Mouse (Mus musculus): ENCODE results near the gene B230104I21Rik. TPM values are rescaled to one million over a fixed set of nuclear protein-coding genes. Genes with fewer than 3 reads are reported as not detected.

Gene B230104I21Rik
- polyA plus RNA-seq, 1 experiment from 2014 or later: not detected

DNA sequence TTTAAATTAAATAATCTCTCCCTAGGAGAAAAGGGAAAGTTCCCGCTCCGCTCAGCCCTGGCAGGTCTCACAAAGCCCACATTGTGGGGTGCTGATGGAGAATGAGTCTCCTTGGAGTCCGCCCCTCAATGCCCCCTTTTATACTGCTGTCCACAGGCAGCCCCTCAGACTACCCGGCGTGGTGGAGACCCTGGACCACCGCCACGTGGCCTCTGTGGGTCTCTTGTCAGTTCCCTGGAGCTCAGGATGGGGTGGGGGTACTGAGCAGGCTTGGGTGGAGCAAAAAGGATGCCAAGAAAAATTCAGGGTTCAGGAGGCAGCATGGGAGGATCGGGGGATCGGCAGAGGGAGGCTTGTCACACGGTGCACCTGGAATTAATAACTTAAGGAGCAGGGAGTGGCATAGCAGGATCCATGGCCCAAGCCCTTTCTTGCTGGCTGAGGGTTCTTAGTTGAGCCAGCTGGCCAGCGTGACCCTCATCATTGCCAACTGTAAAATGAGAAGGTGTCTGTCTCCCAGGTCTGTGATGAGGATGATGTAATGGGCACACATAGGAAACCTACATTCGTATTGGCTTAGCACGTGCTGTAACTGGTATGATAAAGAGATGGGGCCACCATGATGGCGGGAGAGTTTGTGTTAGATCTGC, 60.9 kb downstream of the B230104I21Rik start:
- peaks cover 12% of the 10 kb centered on the region for H3K4me1 ChIP-seq (ENCODE audit: insufficient read depth)
- no peaks in the 10 kb centered on the region for H3K27me3 ChIP-seq (ENCODE audit: insufficient read depth, low read length)
- WGBS (ENCODE audit: insufficient replicate concordance): 83% methylated on average over 14 of the region's 14 CpGs
- DNase-seq (no peak), ATAC-seq (no peak)
- H3K9me3 ChIP-seq (ENCODE audit: low read length): no peaks in the 10 kb centered on the region
- H3K9ac ChIP-seq (replicated peaks): no peak overlapping the region
- no peak for TF ChIP-seq EP300 (IDR thresholded peaks at IDR 0.05; ENCODE audit: low read depth)
- TF ChIP-seq CTCF (IDR thresholded peaks at IDR 0.05; ENCODE audit: low read depth): no peak
- no peak overlapping the region for H3K27ac ChIP-seq (ENCODE audit: low read depth)
- H3K4me2 ChIP-seq (ENCODE audit: low read depth, low read length): no peak overlapping the region
- no peak overlapping the region for H3K4me3 ChIP-seq (ENCODE audit: low read depth, low read length)
- H3K36me3 ChIP-seq (replicated peaks; ENCODE audit: insufficient read depth, low read length): no peaks in the 10 kb centered on the region

Other genes starting within 250 kb of the B230104I21Rik start
- not detected in 2 replicates for gene Trp73, start 195.9 kb upstream of the B230104I21Rik start, polyA plus RNA-seq (2015; fragmentation: Nextera tagmentation; extraction: Ambion mirVana)
- 12.4 and 14.1 TPM in 2 replicates for gene Wrap73, start 193.8 kb upstream of the B230104I21Rik start, polyA plus RNA-seq (2015; fragmentation: Nextera tagmentation; extraction: Ambion mirVana)
- gene Tprgl, start 175.5 kb upstream of the B230104I21Rik start, polyA plus RNA-seq (2015; fragmentation: Nextera tagmentation; extraction: Ambion mirVana): 74.4 and 83.4 TPM in 2 replicates
- 0.67 and 0.89 TPM in 2 replicates for gene Megf6, start 165.4 kb upstream of the B230104I21Rik start, polyA plus RNA-seq (2015; fragmentation: Nextera tagmentation; extraction: Ambion mirVana)
- gene Arhgef16, start 34.5 kb upstream of the B230104I21Rik start, polyA plus RNA-seq (2015; fragmentation: Nextera tagmentation; extraction: Ambion mirVana): 3.2 and 4.3 TPM in 2 replicates